Mouse (Mus musculus) MEL (cell line): ENCODE results near the gene Tmem160.

ENCODE experiments used
- E2F4 ChIP-seq: IDR thresholded peaks from 2 replicates; pipeline ENCODE4 v1.6.1; 2011; ENCODE audit warnings: low read depth, low read length, improper control_type of control experiment, borderline replicate concordance
- ETS1 ChIP-seq: IDR thresholded peaks from 2 replicates; pipeline ENCODE4 v1.6.1; 2012; ENCODE audit warnings: low read depth, mild to moderate bottlenecking, inconsistent platforms, low read length, improper control_type of control experiment, moderate library complexity
- GABPA ChIP-seq: IDR thresholded peaks from 2 replicates; pipeline ENCODE4 v1.6.1; 2012; ENCODE audit warnings: low read depth, mild to moderate bottlenecking, inconsistent platforms, low read length, improper control_type of control experiment, moderate library complexity
- GATA1 ChIP-seq: IDR thresholded peaks from 2 replicates; pipeline ENCODE4 v1.6.1; 2011; ENCODE audit warnings: low read depth, low read length, improper control_type of control experiment
- MAFK ChIP-seq: IDR thresholded peaks from 2 replicates; pipeline ENCODE4 v1.6.1; 2011; ENCODE audit warnings: low read depth, mild to moderate bottlenecking, low read length, improper control_type of control experiment, borderline replicate concordance
- POLR2A ChIP-seq, 2 experiments: IDR thresholded peaks; 2 replicates each; pipeline ENCODE4 v1.6.1; 2011 to 2012; ENCODE audit warnings: low read length in 2 of 2, mild to moderate bottlenecking in 2 of 2, control low read depth in 1 of 2, improper control_type of control experiment in 1 of 2, low read depth in 1 of 2, moderate library complexity in 1 of 2; ENCODE audit not compliant: control insufficient read depth in 1 of 2, insufficient read depth in 1 of 2, poor library complexity in 1 of 2
- POLR2AphosphoS2 ChIP-seq: IDR thresholded peaks from 2 replicates; pipeline ENCODE4 v1.6.1; 2011; ENCODE audit warnings: low read length, improper control_type of control experiment
- POLR2AphosphoS5 ChIP-seq: IDR thresholded peaks from 2 replicates; pipeline ENCODE4 v1.6.1; 2012; ENCODE audit warnings: low read depth, borderline replicate concordance, mild to moderate bottlenecking, inconsistent platforms, low read length, moderate library complexity, mixed read lengths
- SMC3 ChIP-seq: IDR thresholded peaks from 2 replicates; pipeline ENCODE4 v1.6.1; 2011; ENCODE audit warnings: low read depth, low read length, improper control_type of control experiment

- no peak for TF ChIP-seq POLR2A (IDR thresholded peaks at IDR 0.05; ENCODE audit: control insufficient read depth in 1 of 2, insufficient read depth in 1 of 2, low read depth in 1 of 2, low read length in 2 of 2, poor library complexity in 1 of 2)
- no peak for TF ChIP-seq POLR2AphosphoS5
- TF ChIP-seq GATA1 = no peak
- no peak for TF ChIP-seq SMC3
- TF ChIP-seq ETS1 = no peak
- no peak for TF ChIP-seq E2F4
- TF ChIP-seq MAFK = no peak
- no peak for TF ChIP-seq GABPA
- TF ChIP-seq POLR2AphosphoS2 = no peak
Measured at GRCm38 (mm10) chr7:16461705-16462104, 9.1 kb downstream of the Tmem160 start.
